Comparison of ENCODE assay signal across 8 mouse cellular contexts in the genomic region with DNA sequence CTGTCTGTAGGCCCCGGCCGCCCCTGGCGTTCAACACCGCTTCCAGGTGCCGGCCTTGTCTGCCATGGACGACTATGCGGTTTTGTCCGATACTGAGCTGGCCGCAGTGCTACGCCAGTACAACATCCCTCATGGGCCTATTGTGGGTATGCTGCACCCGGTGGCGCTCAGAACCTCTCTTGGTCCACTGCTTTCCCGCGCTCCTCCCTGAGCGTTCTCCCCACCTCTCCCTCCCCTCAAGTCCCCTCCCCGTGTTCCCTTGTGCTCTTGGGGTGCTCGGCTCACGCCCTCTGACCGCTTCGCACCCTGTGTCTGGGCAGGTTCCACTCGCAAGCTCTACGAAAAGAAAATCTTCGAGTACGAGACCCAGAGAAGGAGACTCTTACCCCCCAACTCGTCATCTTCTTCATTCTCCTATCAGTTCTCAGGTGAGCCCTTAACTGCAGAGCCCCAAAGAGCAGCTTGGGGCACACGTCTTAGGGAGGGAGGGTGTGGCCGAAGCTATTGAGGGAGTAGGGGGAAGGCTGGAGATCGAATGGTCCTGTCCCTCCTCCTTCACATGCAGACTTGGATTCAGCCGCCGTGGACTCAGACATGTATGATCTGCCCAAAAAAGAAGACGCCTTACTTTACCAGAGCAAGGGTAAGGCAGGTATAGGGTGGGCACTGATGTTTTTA. TPM values are rescaled to one million over a fixed set of nuclear protein-coding genes. Genes with fewer than 3 reads are reported as not detected.
DNase-seq lines count a peak whose midpoint lies in the region; ATAC-seq and TF ChIP-seq lines count a peak whose summit lies in the region.

No protein-coding gene starts in this region.

- peak; percentile 70 for ATAC-seq in heart, embryonic 12.5 days (ENCODE audit: insufficient number of reproducible peaks, low FRiP score)
- ATAC-seq in G1E (ENCODE audit: extremely low read depth, insufficient number of reproducible peaks, low FRiP score, poor library complexity, severe bottlenecking), result peak; percentile 42; the same call in 1 of the 2 replicates
- peak; percentile 45 for ATAC-seq in heart, postnatal 0 days (ENCODE audit: insufficient read depth, low read depth)

- peak overlapping the region; percentile 84 for H3K9ac ChIP-seq in heart, embryonic 12.5 days
- peak overlapping the region; percentile 78 for H3K9ac ChIP-seq in heart, postnatal 0 days (replicated peaks; ENCODE audit: low read depth, low read length)

- no peaks in the 10 kb centered on the region for H3K9me3 ChIP-seq in heart, embryonic 12.5 days (replicated peaks)
- H3K9me3 ChIP-seq in G1E (replicated peaks), result no peaks in the 10 kb centered on the region
- no peaks in the 10 kb centered on the region for H3K9me3 ChIP-seq in heart, postnatal 0 days (replicated peaks; ENCODE audit: control insufficient read depth, low read length)

- peaks cover 5% of the 10 kb centered on the region; the same call in 1 of the 2 replicates for H3K4me1 ChIP-seq in heart, embryonic 12.5 days (replicated peaks)
- peaks cover 20% of the 10 kb centered on the region for H3K4me1 ChIP-seq in G1E (ENCODE audit: insufficient read depth, low read depth, low read length)
- H3K4me1 ChIP-seq in heart, postnatal 0 days (ENCODE audit: control insufficient read depth, insufficient read depth), result 0 out of 2 replicates have a peak, but pooled peaks cover 4% of the 10 kb centered on the region

- TF ChIP-seq EP300 in heart, postnatal 0 days (IDR thresholded peaks at IDR 0.05; ENCODE audit: low read depth), result no peak

- peaks cover 12% of the 10 kb centered on the region for H3K79me2 ChIP-seq in macrophage (ENCODE audit: inconsistent target)

- DNase-seq in heart, adult 18-20 months, result no peak
- no peak for DNase-seq in G1E (ENCODE audit: low spot score)
- DNase-seq in heart, postnatal 0 days (ENCODE audit: low spot score), result no peak
- DNase-seq in adrenal gland, postnatal 4 days (ENCODE audit: low spot score in 2 of 2), result no peak
- no peak for DNase-seq in kidney, postnatal 25 days
- DNase-seq in left cerebral cortex, adult 8-10 months (ENCODE audit: low spot score in 2 of 2), result no peak

- H3K4me3 ChIP-seq in heart, embryonic 12.5 days, result peak overlapping the region; percentile 63
- H3K4me3 ChIP-seq in G1E (ENCODE audit: low read depth, low read length), result peak overlapping the region; percentile 80
- H3K4me3 ChIP-seq in heart, postnatal 0 days (ENCODE audit: low read depth, low read length), result peak overlapping the region; percentile 63
- peak overlapping the region; percentile 58 for H3K4me3 ChIP-seq in macrophage (ENCODE audit: inconsistent target)

- H3K27ac ChIP-seq in heart, embryonic 12.5 days (ENCODE audit: poor library complexity, severe bottlenecking), result peak overlapping the region; percentile 96
- H3K27ac ChIP-seq in heart, postnatal 0 days (ENCODE audit: low read depth), result peak overlapping the region; percentile 86
- H3K27ac ChIP-seq in macrophage, result peak overlapping the region; percentile 52

- WGBS in heart, embryonic 12.5 days, result 21% methylated on average over 31 of the region's 31 CpGs
- WGBS in heart, postnatal 0 days, result 25% methylated on average over 27 of the region's 31 CpGs
- 26% methylated on average over 24 of the region's 31 CpGs for WGBS in macrophage (ENCODE audit: missing documents)

- H3K27me3 ChIP-seq in heart, embryonic 12.5 days (replicated peaks), result no peaks in the 10 kb centered on the region
- no peaks in the 10 kb centered on the region for H3K27me3 ChIP-seq in G1E (ENCODE audit: insufficient read depth, low read length)
- no peaks in the 10 kb centered on the region for H3K27me3 ChIP-seq in heart, postnatal 0 days (ENCODE audit: control insufficient read depth, insufficient read depth, low read length)

- no peak for TF ChIP-seq CTCF in G1E (IDR thresholded peaks at IDR 0.05; ENCODE audit: low read depth, low read length)
- no peak for TF ChIP-seq CTCF in heart, postnatal 0 days (IDR thresholded peaks at IDR 0.05; ENCODE audit: low read depth)

- peaks cover 23% of the 10 kb centered on the region for H3K36me3 ChIP-seq in heart, embryonic 12.5 days
- peaks cover 31% of the 10 kb centered on the region for H3K36me3 ChIP-seq in G1E (replicated peaks)
- peaks cover 5% of the 10 kb centered on the region; the same call in 1 of the 2 replicates for H3K36me3 ChIP-seq in heart, postnatal 0 days (replicated peaks; ENCODE audit: control insufficient read depth, insufficient read depth, low read length)
- no peaks in the 10 kb centered on the region for H3K36me3 ChIP-seq in macrophage (ENCODE audit: inconsistent target)

- peak overlapping the region; percentile 79 for H3K4me2 ChIP-seq in heart, embryonic 12.5 days
- peak overlapping the region; percentile 80 for H3K4me2 ChIP-seq in heart, postnatal 0 days (ENCODE audit: low read depth, low read length)

RNA-seq across cellular contexts. Expression of a gene that starts 0.5 kb away (rescaled TPM):
- polyA plus RNA-seq in heart, embryonic 12.5 days (2016; fragmentation: Nextera tagmentation; extraction: Ambion mirVana), result 16.8 and 17.3 TPM in 2 replicates
- 10 to 100 TPM; 31.0 to 35.2 TPM for total RNA-seq in heart, adult 18-20 months (2021)
- total RNA-seq in G1E (2014; fragmentation: Nextera tagmentation) (179 and 186 TPM in 2 replicates), G1E (2017) (77.4 and 84.2 TPM in 2 replicates)
- polyA plus RNA-seq in G1E (2012) (39.7 and 56.5 TPM in 2 replicates), macrophage (2018) (35.7 to 94.2 TPM (median 47.2 TPM) in 3 replicates)
- total RNA-seq in heart, postnatal 0 days (2014; rRNA removed; ENCODE audit: low replicate concordance), result 34.4 and 73.4 TPM in 2 replicates
- polyA plus RNA-seq in heart, postnatal 0 days (2015; fragmentation: Nextera tagmentation; extraction: Ambion mirVana), result 13.1 and 13.2 TPM in 2 replicates
- total RNA-seq in macrophage (2018; cell fraction: chromatin; rRNA removed), result 10 to 100 TPM in 25 of 26 experiments, 1 to 10 TPM in 1; 9.1 to 69.1 (median 18.4) TPM
- 10 to 100 TPM; 30.4 to 48.0 (median 40.3) TPM for total RNA-seq in macrophage (2018; cell fraction: cytosol; rRNA removed)
- total RNA-seq in macrophage (2018; cell fraction: nucleus; rRNA removed), result 10 to 100 TPM; 13.8 to 54.6 (median 22.3) TPM
- 10 to 100 TPM; 46.9 to 51.7 TPM for total RNA-seq in adrenal gland, postnatal 4 days (2021)
- 10 to 100 TPM; 33.5 to 39.5 (median 38.8) TPM for total RNA-seq in left cerebral cortex, adult 8-10 months (2022)

RNA-seq across cellular contexts. Expression of a gene that starts 5.4 kb away (rescaled TPM):
- 226 and 227 TPM in 2 replicates for polyA plus RNA-seq in heart, embryonic 12.5 days (2016; fragmentation: Nextera tagmentation; extraction: Ambion mirVana)
- 10 to 100 TPM; 85.9 to 91.8 TPM for total RNA-seq in heart, adult 18-20 months (2021)
- total RNA-seq in G1E (2014; fragmentation: Nextera tagmentation) (91.2 and 93.7 TPM in 2 replicates), G1E (2017) (172 and 186 TPM in 2 replicates)
- polyA plus RNA-seq in G1E (2012) (41.2 and 47.1 TPM in 2 replicates), macrophage (2018) (167 to 435 TPM (median 388 TPM) in 3 replicates)
- total RNA-seq in heart, postnatal 0 days (2014; rRNA removed; ENCODE audit: low replicate concordance), result 374 and 672 TPM in 2 replicates
- polyA plus RNA-seq in heart, postnatal 0 days (2015; fragmentation: Nextera tagmentation; extraction: Ambion mirVana), result 58.0 and 67.4 TPM in 2 replicates
- total RNA-seq in macrophage (2018; cell fraction: chromatin; rRNA removed), result 1,000 to 10,000 TPM in 11 of 26 experiments, 100 to 1,000 TPM in 15; 366 to 2,144 (median 988) TPM
- 100 to 1,000 TPM; 108 to 279 (median 202) TPM for total RNA-seq in macrophage (2018; cell fraction: cytosol; rRNA removed)
- total RNA-seq in macrophage (2018; cell fraction: nucleus; rRNA removed), result 100 to 1,000 TPM; 241 to 770 (median 447) TPM
- total RNA-seq in adrenal gland, postnatal 4 days (2021), result 100 to 1,000 TPM; 207 to 261 TPM
- total RNA-seq in left cerebral cortex, adult 8-10 months (2022), result 10 to 100 TPM; 48.4 to 70.4 (median 61.4) TPM

RNA-seq across cellular contexts. Expression of a gene that starts 15.6 kb away (rescaled TPM):
- polyA plus RNA-seq in heart, embryonic 12.5 days (2016; fragmentation: Nextera tagmentation; extraction: Ambion mirVana), result 437 and 446 TPM in 2 replicates
- 100 to 1,000 TPM; 240 to 275 TPM for total RNA-seq in heart, adult 18-20 months (2021)
- total RNA-seq in G1E (2014; fragmentation: Nextera tagmentation) (3,507 and 3,613 TPM in 2 replicates), G1E (2017) (1,842 and 1,992 TPM in 2 replicates)
- polyA plus RNA-seq in G1E (2012) (832 and 1,009 TPM in 2 replicates), macrophage (2018) (1,104 to 3,117 TPM (median 2,186 TPM) in 3 replicates)
- 2,015 and 2,184 TPM in 2 replicates for total RNA-seq in heart, postnatal 0 days (2014; rRNA removed; ENCODE audit: low replicate concordance)
- polyA plus RNA-seq in heart, postnatal 0 days (2015; fragmentation: Nextera tagmentation; extraction: Ambion mirVana), result 410 and 447 TPM in 2 replicates
- total RNA-seq in macrophage (2018; cell fraction: chromatin; rRNA removed), result 100 to 1,000 TPM; 240 to 849 (median 429) TPM
- 1,000 to 10,000 TPM in 25 of 26 experiments, 100 to 1,000 TPM in 1; 953 to 2,648 (median 1,502) TPM for total RNA-seq in macrophage (2018; cell fraction: cytosol; rRNA removed)
- total RNA-seq in macrophage (2018; cell fraction: nucleus; rRNA removed), result 100 to 1,000 TPM; 320 to 785 (median 447) TPM
- 100 to 1,000 TPM; 472 to 522 TPM for total RNA-seq in adrenal gland, postnatal 4 days (2021)
- total RNA-seq in left cerebral cortex, adult 8-10 months (2022), result 100 to 1,000 TPM; 134 to 270 (median 185) TPM

RNA-seq across cellular contexts. Expression of a gene that starts 26.7 kb away (rescaled TPM):
- polyA plus RNA-seq in heart, embryonic 12.5 days (2016; fragmentation: Nextera tagmentation; extraction: Ambion mirVana), result 70.5 and 71.3 TPM in 2 replicates
- total RNA-seq in heart, adult 18-20 months (2021), result 10 to 100 TPM; 45.4 to 47.6 TPM
- total RNA-seq in G1E (2014; fragmentation: Nextera tagmentation), result 65.1 and 74.6 TPM in 2 replicates
- total RNA-seq in G1E (2017), result 31.4 and 43.4 TPM in 2 replicates
- 27.9 and 29.8 TPM in 2 replicates for polyA plus RNA-seq in G1E (2012)
- 69.3 and 71.1 TPM in 2 replicates for total RNA-seq in heart, postnatal 0 days (2014; rRNA removed; ENCODE audit: low replicate concordance)
- polyA plus RNA-seq in heart, postnatal 0 days (2015; fragmentation: Nextera tagmentation; extraction: Ambion mirVana), result 60.9 and 69.7 TPM in 2 replicates
- 100 to 1,000 TPM; 104 to 317 (median 236) TPM for total RNA-seq in macrophage (2018; cell fraction: chromatin; rRNA removed)
- total RNA-seq in macrophage (2018; cell fraction: cytosol; rRNA removed), result 10 to 100 TPM; 25.9 to 47.8 (median 34.0) TPM
- 100 to 1,000 TPM in 17 of 26 experiments, 10 to 100 TPM in 9; 72.1 to 202 (median 116) TPM for total RNA-seq in macrophage (2018; cell fraction: nucleus; rRNA removed)
- 20.9 to 53.4 TPM (median 35.7 TPM) in 3 replicates for polyA plus RNA-seq in macrophage (2018)
- 100 to 1,000 TPM in 1 of 2 experiments, 10 to 100 TPM in 1; 95.2 to 102 TPM for total RNA-seq in adrenal gland, postnatal 4 days (2021)
- total RNA-seq in left cerebral cortex, adult 8-10 months (2022), result 10 to 100 TPM; 60.9 to 67.1 (median 63.8) TPM

RNA-seq across cellular contexts. Expression of a gene that starts 27.1 kb away (rescaled TPM):
- 10.2 and 10.8 TPM in 2 replicates for polyA plus RNA-seq in heart, embryonic 12.5 days (2016; fragmentation: Nextera tagmentation; extraction: Ambion mirVana)
- total RNA-seq in heart, adult 18-20 months (2021), result 10 to 100 TPM; 17.7 to 23.5 TPM
- total RNA-seq in G1E (2014; fragmentation: Nextera tagmentation), result 25.0 and 25.1 TPM in 2 replicates
- 45.4 and 48.7 TPM in 2 replicates for total RNA-seq in G1E (2017)
- polyA plus RNA-seq in G1E (2012), result 0.23 and 0.34 TPM in 2 replicates
- total RNA-seq in heart, postnatal 0 days (2014; rRNA removed; ENCODE audit: low replicate concordance), result 11.7 and 26.5 TPM in 2 replicates
- polyA plus RNA-seq in heart, postnatal 0 days (2015; fragmentation: Nextera tagmentation; extraction: Ambion mirVana), result 14.5 and 15.8 TPM in 2 replicates
- 100 to 1,000 TPM in 22 of 26 experiments, 10 to 100 TPM in 4; 60.1 to 434 (median 170) TPM for total RNA-seq in macrophage (2018; cell fraction: chromatin; rRNA removed)
- 100 to 1,000 TPM in 14 of 26 experiments, 10 to 100 TPM in 12; 66.9 to 209 (median 135) TPM for total RNA-seq in macrophage (2018; cell fraction: cytosol; rRNA removed)
- 100 to 1,000 TPM in 25 of 26 experiments, 10 to 100 TPM in 1; 63.1 to 361 (median 189) TPM for total RNA-seq in macrophage (2018; cell fraction: nucleus; rRNA removed)
- polyA plus RNA-seq in macrophage (2018), result 142 to 185 TPM (median 160 TPM) in 3 replicates
- total RNA-seq in adrenal gland, postnatal 4 days (2021), result 10 to 100 TPM; 13.5 to 16.4 TPM
- 1 to 10 TPM; 1.8 to 5.0 (median 3.1) TPM for total RNA-seq in left cerebral cortex, adult 8-10 months (2022)
